Mouse (Mus musculus): ENCODE results near the gene Chn2. TPM values are rescaled to one million over a fixed set of nuclear protein-coding genes. Genes with fewer than 3 reads are reported as not detected.

Gene Chn2
- total and polyA plus RNA-seq, 3 experiments: not detected

DNA sequence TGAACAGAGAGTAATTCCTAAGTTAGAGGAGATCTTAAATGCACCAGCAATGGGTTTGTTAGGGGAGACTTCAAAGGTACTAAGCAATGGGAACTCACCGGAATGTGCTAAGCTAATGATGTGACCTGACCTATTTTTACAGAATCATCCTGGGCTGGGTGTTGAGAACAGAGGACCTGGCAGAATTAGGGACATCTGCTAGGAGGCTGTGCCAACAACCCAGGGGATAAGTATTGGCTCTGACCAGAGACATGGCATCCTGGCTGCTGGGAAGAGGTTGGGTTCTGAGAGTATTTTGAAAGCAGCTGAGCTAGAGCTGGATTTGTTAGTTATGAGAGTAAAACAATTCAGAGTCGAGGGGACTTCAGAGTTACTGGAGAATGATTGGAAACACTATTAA lies 40.5 kb downstream of the Chn2 start:
- Histone ChIP-seq H3K9ac (ENCODE audit: control insufficient read depth, low read depth, low read length, poor library complexity, severe bottlenecking) (no peak overlapping the region), H3K36me3 (ENCODE audit: control insufficient read depth in 1 of 2, insufficient read depth in 2 of 2, low read length in 2 of 2) (no peaks in the 10 kb centered on the region), H3K9me3 (replicated peaks; ENCODE audit: insufficient read depth, low read length) (no peaks in the 10 kb centered on the region), H3K27me3 (ENCODE audit: control insufficient read depth in 1 of 2, insufficient read depth in 2 of 2, low read length in 2 of 2) (no peaks in the 10 kb centered on the region), H3K79me2 (ENCODE audit: control insufficient read depth, insufficient read depth, low read length, poor library complexity) (no peaks in the 10 kb centered on the region), H3K4me1 (ENCODE audit: control insufficient read depth in 1 of 2, insufficient read depth in 2 of 2, low read length in 2 of 2) (no peaks in the 10 kb centered on the region), H3K27ac (ENCODE audit: control insufficient read depth, low read depth, low read length) (no peak overlapping the region), H3K4me3 (ENCODE audit: control insufficient read depth in 1 of 2, insufficient read depth in 1 of 2, low read depth in 2 of 2, low read length in 2 of 2) (no peak overlapping the region)
- no peak for DNase-seq (ENCODE audit: low read depth, low spot score)
- TF ChIP-seq RCOR1 (IDR thresholded peaks at IDR 0.05; ENCODE audit: low read depth, low read length): no peak
- no peak for TF ChIP-seq ZKSCAN1 (IDR thresholded peaks at IDR 0.05; ENCODE audit: low read depth, low read length)
- no peak for TF ChIP-seq MAX (IDR thresholded peaks at IDR 0.05; ENCODE audit: low read length)
- TF ChIP-seq NELFE (IDR thresholded peaks at IDR 0.05; ENCODE audit: low read depth, low read length): no peak
- no peak for TF ChIP-seq POLR2AphosphoS2 (IDR thresholded peaks at IDR 0.05; ENCODE audit: low read length)
- TF ChIP-seq JUND (IDR thresholded peaks at IDR 0.05; ENCODE audit: low read depth, low read length): no peak
- TF ChIP-seq MYC (IDR thresholded peaks at IDR 0.05; ENCODE audit: low read depth, low read length): no peak

DNA sequence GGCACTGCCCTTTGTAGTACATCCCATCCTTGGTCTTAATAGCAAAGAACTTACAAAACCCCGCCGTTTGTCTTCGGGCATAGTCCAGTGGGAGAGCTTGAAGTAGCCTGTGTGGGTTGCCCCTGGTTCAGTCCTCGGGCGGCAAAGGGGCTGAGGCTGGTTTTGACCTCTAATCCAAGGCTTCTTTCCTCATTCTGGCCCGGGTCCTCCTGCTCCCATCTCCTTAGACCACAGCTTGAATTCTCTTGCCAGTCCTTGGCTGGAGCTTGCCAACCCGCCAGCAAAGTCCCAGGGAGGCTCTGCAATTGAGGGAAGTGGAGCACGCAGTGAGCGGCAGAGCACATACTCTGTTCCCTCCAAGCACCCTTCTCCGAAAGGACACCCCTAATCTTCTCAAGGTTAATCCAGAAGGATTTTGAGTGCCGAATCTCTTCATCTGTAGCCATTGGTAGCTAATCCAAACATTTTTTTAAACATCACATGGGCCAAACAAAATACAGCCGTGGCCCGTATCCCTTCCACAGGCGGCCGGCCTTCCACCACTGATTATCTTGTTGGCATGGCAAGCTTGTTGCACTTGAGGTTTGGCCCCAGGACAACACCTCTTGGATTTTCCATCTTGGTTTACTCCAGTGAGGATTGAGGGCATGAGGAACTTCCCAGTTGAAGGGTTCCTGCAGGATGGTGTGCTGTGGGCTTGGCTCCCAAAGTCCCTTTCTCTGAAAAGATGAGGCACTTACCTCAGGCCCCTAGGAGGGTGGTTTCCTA lies 41.3 kb downstream of the Chn2 start:
- TF ChIP-seq TAL1 (IDR thresholded peaks at IDR 0.05; ENCODE audit: low read length): no peak
- no peak for TF ChIP-seq ZKSCAN1 (IDR thresholded peaks at IDR 0.05; ENCODE audit: low read depth, low read length)
- TF ChIP-seq RAD21 (IDR thresholded peaks at IDR 0.05; ENCODE audit: low read depth, low read length): no peak
- no peak for TF ChIP-seq POLR2A (IDR thresholded peaks at IDR 0.05; ENCODE audit: control insufficient read depth in 1 of 2, insufficient read depth in 1 of 2, low read depth in 1 of 2, low read length in 2 of 2, poor library complexity in 1 of 2)
- TF ChIP-seq MYC (IDR thresholded peaks at IDR 0.05; ENCODE audit: low read depth, low read length): no peak
- TF ChIP-seq NELFE (IDR thresholded peaks at IDR 0.05; ENCODE audit: low read depth, low read length): no peak
- TF ChIP-seq ETS1 (IDR thresholded peaks at IDR 0.05; ENCODE audit: low read depth, low read length): no peak
- no peak for TF ChIP-seq JUND (IDR thresholded peaks at IDR 0.05; ENCODE audit: low read depth, low read length)
- TF ChIP-seq MAFK (IDR thresholded peaks at IDR 0.05; ENCODE audit: borderline replicate concordance, low read depth, low read length): no peak
- TF ChIP-seq ZMIZ1 (IDR thresholded peaks at IDR 0.05; ENCODE audit: low read depth, low read length): no peak
- no peak for TF ChIP-seq RCOR1 (IDR thresholded peaks at IDR 0.05; ENCODE audit: low read depth, low read length)
- no peak for TF ChIP-seq EP300 (IDR thresholded peaks at IDR 0.05; ENCODE audit: low read depth in 1 of 2, low read length in 2 of 2)
- TF ChIP-seq NRF1 (IDR thresholded peaks at IDR 0.05; ENCODE audit: insufficient read depth, low read depth, low read length, poor library complexity, severe bottlenecking): no peak
- TF ChIP-seq BHLHE40 (IDR thresholded peaks at IDR 0.05; ENCODE audit: borderline replicate concordance, low read depth, low read length): no peak
- TF ChIP-seq MAZ (IDR thresholded peaks at IDR 0.05; ENCODE audit: low read depth, low read length): no peak
- TF ChIP-seq POLR2AphosphoS2 (IDR thresholded peaks at IDR 0.05; ENCODE audit: low read length): no peak
- no peak for TF ChIP-seq ZC3H11A (IDR thresholded peaks at IDR 0.05; ENCODE audit: low read depth, low read length)
- no peak for TF ChIP-seq ZNF384 (IDR thresholded peaks at IDR 0.05; ENCODE audit: low read depth, low read length)
- no peak for TF ChIP-seq MYB (IDR thresholded peaks at IDR 0.05; ENCODE audit: low read depth, low read length)
- Histone ChIP-seq H3K36me3 (ENCODE audit: control insufficient read depth in 1 of 2, insufficient read depth in 2 of 2, low read length in 2 of 2) (no peaks in the 10 kb centered on the region), H3K9ac (ENCODE audit: control insufficient read depth, low read depth, low read length, poor library complexity, severe bottlenecking) (no peak overlapping the region), H3K27me3 (ENCODE audit: control insufficient read depth in 1 of 2, insufficient read depth in 2 of 2, low read length in 2 of 2) (no peaks in the 10 kb centered on the region), H3K79me2 (ENCODE audit: control insufficient read depth, insufficient read depth, low read length, poor library complexity) (no peaks in the 10 kb centered on the region), H3K4me1 (ENCODE audit: control insufficient read depth in 1 of 2, insufficient read depth in 2 of 2, low read length in 2 of 2) (no peaks in the 10 kb centered on the region), H3K9me3 (replicated peaks; ENCODE audit: insufficient read depth, low read length) (no peaks in the 10 kb centered on the region), H3K27ac (ENCODE audit: control insufficient read depth, low read depth, low read length) (no peak overlapping the region), H3K4me3 (ENCODE audit: control insufficient read depth in 1 of 2, insufficient read depth in 1 of 2, low read depth in 2 of 2, low read length in 2 of 2) (no peak overlapping the region)
- no peak for DNase-seq (ENCODE audit: low read depth, low spot score)
